Mouse (Mus musculus) MN1 (cell line): Measurements from ENCODE around the gene AC140267.1.

Source experiments
- DNase-seq: peaks from one replicate; pipeline ENCODE4 v3.0.0-alpha.2; 2016; ENCODE audit warnings: low spot score

Gene AC140267.1

DNA sequence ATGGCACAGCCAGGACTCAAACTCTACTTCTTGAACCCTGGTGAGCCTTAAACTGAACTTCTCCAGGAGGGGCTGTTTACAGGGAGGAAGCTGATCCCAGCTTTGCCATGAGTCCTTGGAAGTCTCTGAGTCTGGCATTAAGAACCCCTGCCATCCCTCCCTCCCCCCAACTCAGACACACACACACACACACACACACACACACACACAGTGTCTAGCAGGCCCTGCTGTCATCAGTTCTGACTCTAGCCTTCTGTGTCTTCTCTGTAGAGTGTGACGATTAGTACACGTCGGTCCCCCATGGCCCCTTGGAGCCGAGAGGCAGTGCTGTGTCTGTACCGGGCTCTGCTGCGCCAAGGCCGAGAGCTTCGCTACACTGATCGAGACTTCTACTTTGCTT, at the start of gene AC140267.1:
TSS of gene AC140267.1 (plus strand) at position 301 of the 400 bp plus-strand sequence.
- no peak for DNase-seq

DNA sequence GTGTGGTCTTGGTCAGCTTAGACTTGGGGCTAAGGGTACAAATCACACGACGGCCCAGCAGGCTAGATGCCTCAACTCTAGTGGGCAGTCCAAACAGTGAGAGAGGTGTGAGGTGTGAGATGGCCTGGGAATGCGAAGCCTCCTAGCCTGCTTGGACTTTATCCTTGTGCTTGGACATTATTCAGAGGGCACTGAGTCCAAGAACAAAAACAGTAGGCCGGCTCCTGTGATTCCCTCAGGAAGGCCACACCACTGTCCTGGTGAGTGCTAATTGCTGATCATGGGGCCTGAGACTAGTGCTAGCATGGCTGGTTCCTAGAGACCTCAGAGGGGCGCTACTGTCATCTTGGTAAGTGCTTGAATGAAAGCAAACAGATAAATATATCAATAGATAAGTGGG, 46.7 kb upstream of the AC140267.1 start:
- no peak for DNase-seq

- DNase-seq: no peak
Observed at GRCm38 (mm10) chr15:80190075-80190474, 45.6 kb upstream of the AC140267.1 start.

GRCm38 (mm10) chr15:80191585-80192245, 43.9 kb upstream of the AC140267.1 start:
- DNase-seq: no peak

- DNase-seq: no peak
Observed at GRCm38 (mm10) chr15:80192246-80192585, 43.4 kb upstream of the AC140267.1 start.

DNA sequence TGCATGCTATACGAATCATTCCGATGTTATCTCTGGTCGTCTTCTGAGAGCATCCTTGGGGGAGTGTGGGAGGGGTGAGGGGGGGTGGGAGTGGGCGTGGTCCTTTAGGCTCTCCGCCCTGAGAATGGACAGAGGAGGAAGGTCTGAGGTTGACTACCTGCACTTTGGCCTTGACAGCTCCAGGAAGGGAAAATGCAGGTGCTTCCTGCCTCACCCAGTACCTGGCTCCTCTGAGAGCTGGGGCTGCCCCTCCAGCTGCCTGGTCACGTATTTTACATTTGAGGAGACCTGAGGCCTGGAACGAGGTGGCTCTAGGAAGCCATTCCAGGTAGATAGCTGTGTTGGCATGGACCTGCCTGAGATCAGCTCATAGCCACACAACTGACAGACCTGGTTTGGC, 42.8 kb upstream of the AC140267.1 start:
- DNase-seq: no peak

GRCm38 (mm10) chr15:80199556-80199955, 36.1 kb upstream of the AC140267.1 start:
- DNase-seq: no peak

GRCm38 (mm10) chr15:80202111-80202775, 33.4 kb upstream of the AC140267.1 start:
- no peak for DNase-seq

DNA sequence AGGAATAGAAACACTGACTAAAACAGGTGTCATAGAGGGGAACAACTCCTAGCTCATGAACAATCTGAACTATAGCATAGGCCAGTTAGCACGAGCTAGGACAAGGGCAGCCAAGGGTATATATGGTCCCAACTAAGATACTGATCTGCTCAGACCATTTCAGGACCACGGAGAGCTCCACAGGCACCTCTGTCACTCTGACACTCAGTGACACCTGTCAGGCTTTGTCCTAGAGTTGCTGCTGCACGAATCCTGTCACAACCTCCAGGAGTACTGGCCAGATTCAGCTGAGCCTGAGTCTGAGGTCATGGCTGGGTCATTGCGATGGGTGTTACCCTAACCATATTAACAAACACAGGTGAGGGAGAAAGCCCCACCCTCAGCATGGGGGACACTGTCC, 32.2 kb upstream of the AC140267.1 start:
- no peak for DNase-seq

DNA sequence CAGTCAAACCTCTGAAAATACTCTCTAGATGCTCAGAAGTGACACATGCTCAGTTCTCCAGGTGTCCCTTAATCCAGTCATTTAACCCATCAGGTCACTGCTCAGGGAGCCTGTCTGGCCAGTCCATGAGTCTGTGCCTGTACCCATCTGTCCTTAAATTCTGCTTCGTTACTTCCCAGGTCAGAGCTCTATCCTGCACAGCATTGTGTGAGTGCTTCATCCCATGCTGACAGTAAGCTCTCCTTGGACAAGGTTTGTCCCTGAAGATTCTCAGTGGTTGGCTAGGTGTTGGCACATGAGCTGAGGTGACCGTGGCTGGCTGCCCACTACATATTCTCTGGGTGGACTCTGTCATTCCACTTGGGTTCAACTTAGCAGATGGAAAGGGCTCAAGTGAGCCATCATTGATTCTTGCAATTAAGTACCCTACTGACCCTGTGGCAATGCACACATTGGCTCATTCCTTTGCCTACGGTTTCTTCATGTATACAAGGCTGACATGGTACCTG, 29.5 kb upstream of the AC140267.1 start:
- no peak for DNase-seq

GRCm38 (mm10) chr15:80208446-80208845, 27.2 kb upstream of the AC140267.1 start:
- no peak for DNase-seq

- no peak for DNase-seq
Observed at GRCm38 (mm10) chr15:80213688-80214087, 21.9 kb upstream of the AC140267.1 start.

DNA sequence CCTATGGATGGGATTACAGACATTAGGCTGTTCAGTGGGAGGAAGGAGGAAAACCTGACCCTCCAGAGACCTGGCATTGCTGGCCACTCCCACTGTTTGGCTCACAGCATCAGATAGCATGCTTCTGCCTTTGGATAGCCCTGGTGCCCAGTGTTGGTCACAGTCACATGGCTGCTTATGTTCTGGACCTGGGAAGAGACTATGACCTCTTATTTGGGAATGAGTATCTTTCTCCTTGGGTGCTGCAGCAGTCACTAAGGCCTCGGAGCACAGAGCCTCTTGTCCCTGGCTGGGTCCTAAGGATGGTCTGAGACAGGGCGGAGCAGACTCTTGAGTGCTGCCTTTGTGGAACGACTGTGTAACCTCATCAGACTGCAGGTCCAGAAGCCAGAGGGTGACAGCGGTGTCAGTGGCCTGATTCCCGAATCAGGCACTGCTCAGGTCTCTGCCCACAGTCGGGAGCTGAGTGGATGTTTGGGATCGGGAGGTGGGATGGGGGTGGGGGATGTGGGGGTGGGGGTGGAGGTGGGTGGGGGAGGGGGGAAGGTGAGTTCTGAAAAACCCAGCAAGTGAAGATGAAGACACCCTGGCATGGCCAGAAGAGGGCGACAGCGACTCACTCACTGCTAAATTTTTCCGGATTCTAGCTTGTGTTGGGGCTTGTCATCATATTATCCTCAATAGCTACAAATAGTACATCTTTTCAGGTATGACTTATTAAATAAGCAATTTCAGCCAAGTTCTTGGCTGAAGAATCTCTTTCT, 19.7 kb upstream of the AC140267.1 start:
- peak; percentile 74 for DNase-seq

DNA sequence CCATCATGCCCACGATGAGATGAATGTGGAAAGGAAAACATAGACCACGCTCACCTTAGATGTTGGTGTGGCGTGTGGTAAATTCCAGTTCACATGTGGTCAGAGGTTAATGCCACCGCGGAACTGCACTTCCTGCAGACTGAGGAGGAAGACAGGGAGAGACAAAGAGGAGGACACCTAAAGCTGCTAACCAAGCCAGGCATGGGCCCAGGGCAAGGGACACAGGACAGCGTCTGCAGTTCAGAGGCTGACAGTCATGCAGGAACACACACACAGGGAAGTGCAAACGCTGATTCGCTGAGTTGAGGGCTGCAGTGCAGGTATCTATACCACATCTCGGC, 19.2 kb upstream of the AC140267.1 start:
- no peak for DNase-seq

DNA sequence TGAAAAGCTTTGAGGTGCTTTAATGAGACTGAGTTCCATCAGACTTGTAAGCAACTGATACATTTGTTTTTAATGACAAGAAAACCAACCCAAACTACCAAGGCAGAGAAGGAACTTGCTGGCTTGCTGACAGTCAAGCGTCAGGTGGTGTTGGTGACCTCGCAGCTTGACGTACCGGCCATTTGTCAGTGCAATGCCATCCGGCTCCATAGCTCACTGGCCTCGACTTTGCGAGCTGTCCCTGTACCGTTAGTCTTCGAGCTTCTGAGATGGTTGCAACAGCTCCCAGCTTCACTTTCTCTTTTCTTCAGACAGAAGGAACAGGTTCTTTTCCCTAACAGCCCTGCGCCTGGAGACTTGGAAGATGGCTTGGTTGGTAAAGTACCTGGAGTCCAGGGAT, 18.2 kb upstream of the AC140267.1 start:
- DNase-seq: no peak

DNA sequence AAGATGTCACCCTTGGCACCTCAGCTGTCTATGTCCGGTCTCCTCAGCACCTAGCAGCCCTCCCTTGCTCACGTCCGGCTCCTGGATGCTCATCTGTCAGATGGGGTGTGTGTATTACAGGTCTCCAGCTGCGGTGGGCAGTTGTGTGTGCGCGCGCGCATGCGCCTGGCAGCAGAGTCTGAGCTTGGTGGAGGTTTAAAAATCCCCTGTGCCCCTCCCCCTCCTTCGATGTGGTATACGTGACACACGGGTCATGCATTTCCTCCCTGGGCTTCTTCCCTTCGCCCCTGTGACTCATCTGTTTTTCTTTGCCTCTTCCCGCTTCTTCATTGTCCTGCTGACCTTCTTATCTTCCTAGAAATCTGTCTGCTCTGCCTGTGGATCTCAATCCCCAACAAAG, 16.4 kb upstream of the AC140267.1 start:
- peak; percentile 84 for DNase-seq

- no peak for DNase-seq
Observed at GRCm38 (mm10) chr15:80219705-80220657, 15.7 kb upstream of the AC140267.1 start.

DNA sequence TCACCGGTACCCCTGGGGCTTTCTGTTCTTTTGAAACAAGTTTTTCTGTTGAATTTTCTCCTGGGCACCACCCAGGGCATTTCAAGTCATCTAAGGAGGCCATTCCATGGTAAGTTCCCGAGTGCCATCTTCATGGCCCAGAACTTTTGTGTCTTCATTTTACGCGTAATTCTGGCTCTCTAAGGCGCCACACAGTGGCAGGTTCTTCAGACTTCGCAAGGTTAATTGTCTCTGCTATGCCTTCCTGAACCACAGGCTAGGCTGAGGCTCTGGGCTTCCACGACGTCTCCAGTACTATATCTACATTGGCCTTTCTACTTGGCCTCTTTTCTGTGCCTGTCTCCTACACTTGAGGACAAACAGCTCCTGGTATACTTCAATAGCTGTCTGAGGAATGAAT, 14.6 kb upstream of the AC140267.1 start:
- no peak for DNase-seq

DNA sequence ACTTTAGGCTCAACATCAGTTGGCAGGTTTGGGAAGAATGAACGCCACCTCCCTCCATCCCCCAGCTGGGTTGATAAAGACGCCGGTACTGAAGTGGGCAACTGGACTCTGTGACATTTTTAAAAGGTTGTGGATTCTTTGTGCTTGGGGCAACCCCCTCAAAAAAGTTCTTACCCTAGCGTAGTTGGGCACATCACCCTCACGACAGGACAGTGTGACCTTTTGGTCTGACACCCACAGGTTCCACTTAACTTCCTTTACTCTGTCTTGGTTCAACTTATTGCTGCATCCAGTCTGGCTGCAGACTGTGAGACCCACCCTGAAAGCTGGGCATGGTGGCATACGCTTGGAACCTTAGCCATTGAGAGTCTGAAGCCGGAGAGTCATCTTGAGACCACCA, 11.9 kb upstream of the AC140267.1 start:
- no peak for DNase-seq

DNA sequence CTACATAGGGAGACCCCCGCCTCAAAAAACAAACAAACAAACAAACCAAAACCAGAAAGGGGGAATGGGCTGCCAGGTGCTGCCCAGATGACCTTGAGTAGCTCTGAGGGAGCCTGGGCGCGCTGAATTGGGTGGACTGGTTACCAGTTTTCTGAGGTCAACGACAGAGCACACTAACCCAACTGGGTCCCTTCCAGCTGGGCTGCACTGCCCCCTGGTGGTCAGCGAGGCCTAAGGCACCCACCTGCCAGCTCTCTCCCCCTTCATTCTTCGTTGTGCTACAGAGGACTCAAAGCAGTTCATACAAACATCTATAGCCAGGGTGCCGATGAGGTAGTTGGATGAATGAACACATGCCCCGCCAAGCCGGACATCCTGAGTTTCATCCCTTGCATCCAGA, 10.4 kb upstream of the AC140267.1 start:
- peak; percentile 91 for DNase-seq

DNA sequence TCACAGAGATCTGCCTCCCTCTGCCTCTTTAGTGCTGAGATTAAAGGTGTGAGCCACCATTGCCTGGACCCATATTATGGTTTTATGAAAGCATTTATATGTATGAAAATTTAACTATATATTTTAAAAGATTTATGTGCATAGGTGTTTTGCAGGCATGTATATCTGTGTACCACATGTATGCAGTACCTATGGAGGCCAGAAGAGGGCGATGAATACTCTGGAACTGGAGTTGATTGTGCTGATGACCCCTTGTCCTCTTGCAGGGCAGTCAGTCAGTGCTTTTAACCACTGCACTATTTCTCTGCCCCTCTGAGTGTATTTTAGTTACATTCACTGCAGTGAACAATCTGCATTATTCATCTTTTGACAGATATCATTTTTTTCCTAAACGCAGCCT, 9.8 kb upstream of the AC140267.1 start:
- peak; percentile 73 for DNase-seq
